Mouse (Mus musculus): ENCODE measurements around the gene Cacfd1. TPM values are rescaled to one million over a fixed set of nuclear protein-coding genes. Genes with fewer than 3 reads are reported as not detected.

Gene Cacfd1
- polyA plus RNA-seq, 1 experiment from 2014 or later, result 66.1 TPM

GRCm38 (mm10) chr2:27058251-27058650, 48.5 kb downstream of the Cacfd1 start:
- Histone ChIP-seq H3K36me3 (no peaks in the 10 kb centered on the region), H3K4me1 (peaks cover 29% of the 10 kb centered on the region), H3K4me2 (no peak overlapping the region), H3K4me3 (replicated peaks) (no peak overlapping the region), H3K27me3 (no peaks in the 10 kb centered on the region), H3K9ac (no peak overlapping the region), H3K9me3 (replicated peaks) (no peaks in the 10 kb centered on the region), H3K27ac (no peak overlapping the region)
- no peak for ATAC-seq (replicated peaks; ENCODE audit: low FRiP score)
- WGBS, result 18% methylated on average over 4 of the region's 4 CpGs

- Histone ChIP-seq H3K27me3 (no peaks in the 10 kb centered on the region), H3K9ac (no peak overlapping the region), H3K9me3 (replicated peaks) (no peaks in the 10 kb centered on the region), H3K27ac (no peak overlapping the region), H3K4me2 (no peak overlapping the region), H3K4me3 (replicated peaks) (no peak overlapping the region), H3K4me1 (peaks cover 29% of the 10 kb centered on the region), H3K36me3 (no peaks in the 10 kb centered on the region)
- 10% methylated on average over 12 of the region's 12 CpGs for whole genome bisulfite sequencing
- no peak for ATAC-seq (replicated peaks; ENCODE audit: low FRiP score)
These were observed 49.0 kb downstream of the Cacfd1 start for GRCm38 (mm10) chr2:27058751-27059150.

- no peaks in the 10 kb centered on the region for H3K27me3 ChIP-seq
These were observed 49.5 kb downstream of the Cacfd1 start for GRCm38 (mm10) chr2:27059187-27059586.

DNA sequence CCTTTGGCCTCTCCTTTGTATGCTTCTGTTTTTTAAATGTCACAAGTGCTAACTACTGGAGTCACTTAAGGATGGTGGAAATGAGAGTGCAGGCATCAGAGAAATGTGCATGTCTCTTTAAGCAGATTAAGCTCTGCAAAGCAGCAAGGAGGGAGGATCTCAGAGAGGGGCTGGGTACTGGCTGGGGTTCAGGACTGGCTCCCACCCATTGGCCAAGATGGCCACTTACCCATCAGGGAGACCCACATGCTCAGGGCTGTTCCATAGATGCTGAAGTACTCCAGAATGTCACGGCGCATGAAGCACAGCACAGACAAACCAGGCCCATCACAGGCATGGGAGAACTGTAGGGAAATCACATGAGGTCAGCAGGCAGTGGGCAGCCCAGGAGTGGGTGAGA, 57.4 kb downstream of the Cacfd1 start:
- peaks cover 8% of the 10 kb centered on the region for H3K4me1 ChIP-seq
- H3K4me3 ChIP-seq (replicated peaks), result no peak overlapping the region
- ATAC-seq (replicated peaks; ENCODE audit: low FRiP score), result no peak
- 95% methylated on average over 2 of the region's 2 CpGs for WGBS
- no peaks in the 10 kb centered on the region for H3K36me3 ChIP-seq
- no peak overlapping the region for H3K4me2 ChIP-seq
- no peaks in the 10 kb centered on the region for H3K27me3 ChIP-seq
- no peaks in the 10 kb centered on the region for H3K9me3 ChIP-seq (replicated peaks)
- no peak overlapping the region for H3K27ac ChIP-seq
- H3K9ac ChIP-seq, result no peak overlapping the region

More at GRCm38 (mm10) chr2:27059187-27059586, 49.5 kb downstream of the Cacfd1 start:
- Histone ChIP-seq H3K36me3 (no peaks in the 10 kb centered on the region), H3K9me3 (replicated peaks) (no peaks in the 10 kb centered on the region), H3K4me1 (peaks cover 29% of the 10 kb centered on the region), H3K4me3 (replicated peaks) (no peak overlapping the region), H3K27ac (no peak overlapping the region), H3K4me2 (no peak overlapping the region), H3K9ac (no peak overlapping the region)
- WGBS, result 64% methylated on average over 9 of the region's 9 CpGs
- ATAC-seq (replicated peaks; ENCODE audit: low FRiP score), result no peak

GRCm38 (mm10) chr2:27067996-27068395, 58.3 kb downstream of the Cacfd1 start:
- Histone ChIP-seq H3K4me3 (replicated peaks) (no peak overlapping the region), H3K9ac (no peak overlapping the region), H3K27me3 (no peaks in the 10 kb centered on the region), H3K9me3 (replicated peaks) (no peaks in the 10 kb centered on the region), H3K27ac (no peak overlapping the region), H3K4me2 (no peak overlapping the region), H3K36me3 (no peaks in the 10 kb centered on the region), H3K4me1 (peaks cover 9% of the 10 kb centered on the region)
- ATAC-seq (replicated peaks; ENCODE audit: low FRiP score), result no peak
- 39% methylated on average over 2 of the region's 2 CpGs for WGBS

- no peak overlapping the region for H3K27ac ChIP-seq
- no peaks in the 10 kb centered on the region for H3K9me3 ChIP-seq (replicated peaks)
- no peak for ATAC-seq (replicated peaks; ENCODE audit: low FRiP score)
- no peak overlapping the region for H3K4me2 ChIP-seq
- no peak overlapping the region for H3K9ac ChIP-seq
- H3K4me1 ChIP-seq, result peaks cover 18% of the 10 kb centered on the region
- no peaks in the 10 kb centered on the region for H3K27me3 ChIP-seq
- H3K36me3 ChIP-seq, result no peaks in the 10 kb centered on the region
- WGBS, result 56% methylated on average over 3 of the region's 3 CpGs
- H3K4me3 ChIP-seq (replicated peaks), result no peak overlapping the region
These were observed 59.9 kb downstream of the Cacfd1 start for GRCm38 (mm10) chr2:27069646-27070045.

- ATAC-seq (replicated peaks; ENCODE audit: low FRiP score), result no peak
- H3K4me2 ChIP-seq, result no peak overlapping the region
- no peaks in the 10 kb centered on the region for H3K9me3 ChIP-seq (replicated peaks)
- H3K27ac ChIP-seq, result no peak overlapping the region
- no peaks in the 10 kb centered on the region for H3K36me3 ChIP-seq
- no peaks in the 10 kb centered on the region for H3K27me3 ChIP-seq
- H3K9ac ChIP-seq, result no peak overlapping the region
- peaks cover 23% of the 10 kb centered on the region for H3K4me1 ChIP-seq
- WGBS, result 76% methylated on average over 2 of the region's 2 CpGs
- H3K4me3 ChIP-seq (replicated peaks), result no peak overlapping the region
These were observed 60.6 kb downstream of the Cacfd1 start for GRCm38 (mm10) chr2:27070247-27070813.

Other genes with a start within 250 kb of the Cacfd1 start
- gene Abo, start 144.9 kb upstream of the Cacfd1 start, polyA plus RNA-seq (2015; fragmentation: Nextera tagmentation; extraction: Ambion mirVana), result not detected in 2 replicates
- 31.2 and 31.5 TPM in 2 replicates for gene Surf6, start 107.0 kb upstream of the Cacfd1 start, polyA plus RNA-seq (2015; fragmentation: Nextera tagmentation; extraction: Ambion mirVana)
- gene Med22, start 99.2 kb upstream of the Cacfd1 start, polyA plus RNA-seq (2015; fragmentation: Nextera tagmentation; extraction: Ambion mirVana), result 56.0 and 59.0 TPM in 2 replicates
- gene Rpl7a, start 99.2 kb upstream of the Cacfd1 start, polyA plus RNA-seq (2015; fragmentation: Nextera tagmentation; extraction: Ambion mirVana), result 640 and 684 TPM in 2 replicates
- 45.4 and 46.4 TPM in 2 replicates for gene Surf2, start 93.6 kb upstream of the Cacfd1 start, polyA plus RNA-seq (2015; fragmentation: Nextera tagmentation; extraction: Ambion mirVana)
- 55.2 and 58.1 TPM in 2 replicates for gene Surf1, start 93.4 kb upstream of the Cacfd1 start, polyA plus RNA-seq (2015; fragmentation: Nextera tagmentation; extraction: Ambion mirVana)
- gene Surf4, start 76.0 kb upstream of the Cacfd1 start, polyA plus RNA-seq (2015; fragmentation: Nextera tagmentation; extraction: Ambion mirVana), result 224 and 227 TPM in 2 replicates
- gene Stkld1, start 75.9 kb upstream of the Cacfd1 start, polyA plus RNA-seq (2015; fragmentation: Nextera tagmentation; extraction: Ambion mirVana), result 0.08 TPM in 1 of 2 replicates, not detected in the other
- gene Rexo4, start 45.5 kb upstream of the Cacfd1 start, polyA plus RNA-seq (2015; fragmentation: Nextera tagmentation; extraction: Ambion mirVana), result 49.7 and 50.1 TPM in 2 replicates
- gene Adamts13, start 36.5 kb upstream of the Cacfd1 start, polyA plus RNA-seq (2015; fragmentation: Nextera tagmentation; extraction: Ambion mirVana), result 0.06 and 0.26 TPM in 2 replicates
- 0.31 and 0.96 TPM in 2 replicates for gene Slc2a6, start 18.1 kb downstream of the Cacfd1 start, polyA plus RNA-seq (2015; fragmentation: Nextera tagmentation; extraction: Ambion mirVana)
- gene Mymk, start 62.3 kb downstream of the Cacfd1 start, polyA plus RNA-seq (2015; fragmentation: Nextera tagmentation; extraction: Ambion mirVana), result 3.4 and 5.3 TPM in 2 replicates
- 1.3 and 1.7 TPM in 2 replicates for gene Adamtsl2, start 69.5 kb downstream of the Cacfd1 start, polyA plus RNA-seq (2015; fragmentation: Nextera tagmentation; extraction: Ambion mirVana)
- gene Fam163b, start 132.6 kb downstream of the Cacfd1 start, polyA plus RNA-seq (2015; fragmentation: Nextera tagmentation; extraction: Ambion mirVana), result 0.18 and 0.30 TPM in 2 replicates
- gene Dbh, start 155.3 kb downstream of the Cacfd1 start, polyA plus RNA-seq (2015; fragmentation: Nextera tagmentation; extraction: Ambion mirVana), result 3.5 and 19.1 TPM in 2 replicates
- gene Sardh, start 238.4 kb downstream of the Cacfd1 start, polyA plus RNA-seq (2015; fragmentation: Nextera tagmentation; extraction: Ambion mirVana), result 38.7 and 46.1 TPM in 2 replicates

Data from kidney, embryonic 15.5 days (tissue).